In the genomic region with DNA sequence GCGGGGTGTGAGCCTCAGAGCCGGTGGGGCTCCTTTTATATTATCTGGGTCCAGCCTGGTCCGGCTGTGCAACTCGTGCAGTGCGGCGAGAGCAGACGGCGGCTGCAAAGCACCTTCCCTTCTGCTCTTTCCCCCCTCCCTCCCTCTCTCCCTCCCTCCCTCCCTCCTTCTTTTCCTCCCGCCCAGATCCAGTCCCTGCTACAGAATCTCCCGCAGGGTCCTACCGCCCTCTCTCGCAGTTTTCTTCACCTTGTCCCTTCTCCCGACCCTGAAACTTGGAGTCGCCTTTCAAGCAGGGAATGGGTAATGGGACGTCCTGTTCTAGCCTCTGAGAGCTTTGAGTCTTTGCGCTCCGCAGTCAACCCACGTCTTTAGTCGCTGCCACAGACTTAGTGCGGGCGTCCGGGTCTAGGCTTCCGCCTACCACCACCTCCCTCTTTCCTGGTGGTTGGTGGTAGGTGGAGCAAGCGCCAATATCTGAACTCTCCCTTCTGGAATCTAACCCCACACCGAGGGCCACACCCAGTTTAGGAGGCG, we compare ENCODE assay signal across 9 mouse cellular contexts. TPM values are rescaled to one million over a fixed set of nuclear protein-coding genes. Genes with fewer than 3 reads are reported as not detected.
DNase-seq lines count a peak whose midpoint lies in the region; ATAC-seq and TF ChIP-seq lines count a peak whose summit lies in the region.
"Had no signal": no experiment of that assay in that cellular context is flagged by ENCODE, and none has a peak within 500 bp of the region (broad histone marks: within the 10 kb centered on the region; RNA-seq: fewer than 3 reads in every experiment).

A gene (minus strand): TSS at position 392 of the 537 bp plus-strand sequence.

- peak within 1 kb of the TSS; percentile 81 for H3K4me2 ChIP-seq in forebrain, embryonic 11.5 days (ENCODE audit: low read depth, low read length, severe bottlenecking)
- H3K4me2 ChIP-seq in hindbrain, embryonic 13.5 days, result peak within 1 kb of the TSS; percentile 99
- peak within 1 kb of the TSS; percentile 97 for H3K4me2 ChIP-seq in stomach, embryonic 15.5 days

- WGBS in forebrain, embryonic 11.5 days, result 0% methylated on average over 19 of the region's 26 CpGs
- under 1% methylated on average over 26 of the region's 26 CpGs for WGBS in hindbrain, embryonic 13.5 days
- 1% methylated on average over 26 of the region's 26 CpGs for WGBS in stomach, embryonic 15.5 days

- H3K79me2 ChIP-seq in C2C12 (ENCODE audit: control insufficient read depth, insufficient read depth), result peaks cover 18% of the 10 kb centered on the region

- no peaks in the 10 kb centered on the region for H3K36me3 ChIP-seq in C2C12 (ENCODE audit: control insufficient read depth, insufficient read depth)
- no peaks in the 10 kb centered on the region for H3K36me3 ChIP-seq in forebrain, embryonic 11.5 days (ENCODE audit: control insufficient read depth, insufficient read depth, low read length)
- no peaks in the 10 kb centered on the region for H3K36me3 ChIP-seq in hindbrain, embryonic 13.5 days
- H3K36me3 ChIP-seq in megakaryocyte, embryonic 14.5 days (replicated peaks; ENCODE audit: low read length), result no peaks in the 10 kb centered on the region
- H3K36me3 ChIP-seq in stomach, embryonic 15.5 days, result no peaks in the 10 kb centered on the region

- no peak for TF ChIP-seq CTCF in C2C12 (IDR thresholded peaks at IDR 0.05; ENCODE audit: control insufficient read depth, insufficient read depth, insufficient read length)

- peak; percentile 56 for DNase-seq in Muller cell, postnatal 12 days (ENCODE audit: inconsistent ontology term)
- DNase-seq in forebrain, embryonic 11.5 days (ENCODE audit: low spot score), result no peak
- peak; percentile 44 to 47 for DNase-seq in layer of hippocampus, postnatal 36 days
- DNase-seq in urinary bladder, postnatal 4 days (ENCODE audit: low spot score in 2 of 2), result no peak

- H3K9me3 ChIP-seq in forebrain, embryonic 11.5 days (ENCODE audit: control insufficient read depth, low read length), result no peaks in the 10 kb centered on the region
- H3K9me3 ChIP-seq in hindbrain, embryonic 13.5 days, result no peaks in the 10 kb centered on the region
- peaks cover 13% of the 10 kb centered on the region; the same call in 1 of the 2 replicates for H3K9me3 ChIP-seq in megakaryocyte, embryonic 14.5 days
- H3K9me3 ChIP-seq in stomach, embryonic 15.5 days, result no peaks in the 10 kb centered on the region

- peak within 1 kb of the TSS; percentile 41 for H3K9ac ChIP-seq in forebrain, embryonic 11.5 days (ENCODE audit: low read length)
- H3K9ac ChIP-seq in hindbrain, embryonic 13.5 days, result peak within 1 kb of the TSS; percentile 84
- H3K9ac ChIP-seq in stomach, embryonic 15.5 days, result peak within 1 kb of the TSS; percentile 46; the same call in 1 of the 2 replicates

- peaks cover 4% of the 10 kb centered on the region for H3K79me3 ChIP-seq in C2C12 (ENCODE audit: low read depth)

- peak within 1 kb of the TSS; percentile 96 for H3ac ChIP-seq in C2C12 (ENCODE audit: control insufficient read depth, insufficient read length, low read depth)

- H3K27ac ChIP-seq in forebrain, embryonic 11.5 days (ENCODE audit: low read depth, low read length), result no peak within 1 kb of the TSS
- peak within 1 kb of the TSS; percentile 85 for H3K27ac ChIP-seq in hindbrain, embryonic 13.5 days
- peak within 1 kb of the TSS; percentile 44; the same call in 1 of the 2 replicates for H3K27ac ChIP-seq in stomach, embryonic 15.5 days

- peak; percentile 79 for ATAC-seq in forebrain, embryonic 11.5 days (replicated peaks; ENCODE audit: low FRiP score)
- ATAC-seq in hindbrain, embryonic 13.5 days (ENCODE audit: low FRiP score), result peak; percentile 86
- ATAC-seq in stomach, embryonic 15.5 days (ENCODE audit: insufficient read depth, low FRiP score, low read depth), result peak; percentile 80

- H3K4me3 ChIP-seq in C2C12 (ENCODE audit: insufficient read depth, poor library complexity, severe bottlenecking), result peak within 1 kb of the TSS; percentile 53
- peak within 1 kb of the TSS; percentile 49 for H3K4me3 ChIP-seq in forebrain, embryonic 11.5 days (ENCODE audit: low read depth, low read length)
- H3K4me3 ChIP-seq in hindbrain, embryonic 13.5 days, result peak within 1 kb of the TSS; percentile 82
- peak within 1 kb of the TSS; percentile 87 for H3K4me3 ChIP-seq in megakaryocyte, embryonic 14.5 days (replicated peaks)
- H3K4me3 ChIP-seq in stomach, embryonic 15.5 days (replicated peaks), result peak within 1 kb of the TSS; percentile 69

- H3K4me1 ChIP-seq in forebrain, embryonic 11.5 days (replicated peaks; ENCODE audit: control insufficient read depth, insufficient read depth, low read length), result peaks cover 8% of the 10 kb centered on the region; the same call in 1 of the 2 replicates
- peaks cover 30% of the 10 kb centered on the region for H3K4me1 ChIP-seq in hindbrain, embryonic 13.5 days (replicated peaks)
- peaks cover 27% of the 10 kb centered on the region for H3K4me1 ChIP-seq in megakaryocyte, embryonic 14.5 days
- H3K4me1 ChIP-seq in stomach, embryonic 15.5 days, result peaks cover 15% of the 10 kb centered on the region; the same call in 1 of the 2 replicates

- no peaks in the 10 kb centered on the region for H3K27me3 ChIP-seq in C2C12 (ENCODE audit: control insufficient read depth, insufficient read depth, insufficient read length)
- H3K27me3 ChIP-seq in forebrain, embryonic 11.5 days (ENCODE audit: control insufficient read depth, insufficient read depth, low read length), result peaks cover 28% of the 10 kb centered on the region
- peaks cover 47% of the 10 kb centered on the region for H3K27me3 ChIP-seq in hindbrain, embryonic 13.5 days
- H3K27me3 ChIP-seq in megakaryocyte, embryonic 14.5 days (replicated peaks), result peaks cover 53% of the 10 kb centered on the region
- 0 out of 2 replicates have a peak, but pooled peaks cover 19% of the 10 kb centered on the region for H3K27me3 ChIP-seq in stomach, embryonic 15.5 days (replicated peaks)

TF ChIP-seq in C2C12, 6 proteins besides CTCF, POLR2A, EP300 and RAD21:
- TF ChIP-seq MYOG (IDR thresholded peaks at IDR 0.05; ENCODE audit: control insufficient read depth, extremely low read depth, insufficient read length) (no peak), USF1 (IDR thresholded peaks at IDR 0.05; ENCODE audit: low read depth) (no peak), CEBPB (IDR thresholded peaks at IDR 0.05; ENCODE audit: low read depth) (no peak), MYOD1 (IDR thresholded peaks at IDR 0.05; ENCODE audit: control insufficient read depth, insufficient read length, low read depth) (no peak), MAX (IDR thresholded peaks at IDR 0.05) (no peak), FOSL1 (IDR thresholded peaks at IDR 0.05; ENCODE audit: insufficient read depth, low read length, poor library complexity, severe bottlenecking) (no peak)
TF ChIP-seq in C2C12: peak in this region for 0.

RNA-seq across cellular contexts. Expression of the gene that starts here (rescaled TPM):
- polyA plus RNA-seq in C2C12 (2012; fragmentation: generic; extraction: Trizol), result 8.6 TPM
- polyA plus RNA-seq in forebrain, embryonic 11.5 days (2014; fragmentation: Nextera tagmentation; extraction: Ambion mirVana), result 0.32 and 0.52 TPM in 2 replicates
- 1.8 and 2.1 TPM in 2 replicates for polyA plus RNA-seq in hindbrain, embryonic 13.5 days (2015; fragmentation: Nextera tagmentation; extraction: Ambion mirVana)
- 10 to 100 TPM in 1 of 2 experiments, 1 to 10 TPM in 1; 9.9 to 14.6 TPM for total RNA-seq in layer of hippocampus, postnatal 36 days (2021)
- not detected in 2 replicates for polyA plus RNA-seq in megakaryocyte, embryonic 14.5 days (2012; ENCODE audit: insufficient read depth, low replicate concordance)
- 1.3 and 1.5 TPM in 2 replicates for polyA plus RNA-seq in stomach, embryonic 15.5 days (2015; fragmentation: Nextera tagmentation; extraction: Ambion mirVana)
- polyA plus RNA-seq: testis, adult 2 months had no signal

Comparison
In these comparisons a context has a peak if more than half of its experiments do, and no peak if none do; other contexts are left out.
1. Peak in ATAC-seq, H3K4me3 ChIP-seq, H3K9ac ChIP-seq and H3K4me2 ChIP-seq in forebrain, embryonic 11.5 days; RNA of the gene not detected or under 1 TPM.
2. DNase-seq: peak in Muller cell, postnatal 12 days (single experiment) and layer of hippocampus, postnatal 36 days (2 of 2); none in forebrain, embryonic 11.5 days (single experiment) and urinary bladder, postnatal 4 days (0 of 2).
3. Peak in every context shown above with its lines, with median percentiles within 50 percentile points of each other: H3K4me3 ChIP-seq, ATAC-seq, H3K4me2 ChIP-seq and H3K9ac ChIP-seq.